Mouse (Mus musculus): ENCODE results near the gene Mpped2. TPM values are rescaled to one million over a fixed set of nuclear protein-coding genes. Genes with fewer than 3 reads are reported as not detected.
A peak's percentile ranks its signal among the peaks of the same experiment; 100 is the strongest.

Mpped2 gene
- polyA plus RNA-seq, 1 experiment from 2014 or later = 44.4 TPM

DNA sequence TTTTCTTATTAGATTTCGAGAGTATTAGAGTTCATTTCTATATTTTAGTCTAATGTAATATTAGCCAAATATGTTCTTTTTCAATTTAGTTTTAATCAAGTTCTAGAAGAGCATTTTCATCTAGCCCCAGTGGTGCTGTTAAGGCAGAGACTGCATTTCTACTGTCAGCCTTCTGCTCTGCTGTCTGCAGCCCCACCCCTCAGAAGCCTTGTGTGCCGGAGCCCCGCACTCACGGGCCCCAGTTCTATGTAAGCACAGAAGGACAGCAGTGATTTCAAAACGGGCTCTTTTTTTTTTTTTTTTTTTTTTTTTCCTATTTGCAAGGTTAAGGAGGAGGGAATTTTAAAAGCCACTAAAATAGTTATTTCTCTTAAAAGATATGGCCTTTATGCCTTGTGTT lies 79.6 kb downstream of the Mpped2 start:
- H3K27ac ChIP-seq (ENCODE audit: low read depth, low read length) = no peak overlapping the region
- no peak overlapping the region for H3K9ac ChIP-seq (ENCODE audit: low read depth, low read length)
- H3K27me3 ChIP-seq (ENCODE audit: control insufficient read depth, insufficient read depth, low read length) = no peaks in the 10 kb centered on the region
- ATAC-seq (ENCODE audit: low FRiP score) (no peak), DNase-seq (ENCODE audit: low spot score) (no peak)
- no peaks in the 10 kb centered on the region for H3K36me3 ChIP-seq (ENCODE audit: control insufficient read depth, insufficient read depth, low read length)
- 65% methylated on average over 5 of the region's 5 CpGs for WGBS
- no peaks in the 10 kb centered on the region for H3K9me3 ChIP-seq (ENCODE audit: control insufficient read depth, low read length)
- H3K4me2 ChIP-seq (replicated peaks; ENCODE audit: low read depth, low read length) = no peak overlapping the region
- 0 out of 2 replicates have a peak, but pooled peaks cover 3% of the 10 kb centered on the region for H3K4me1 ChIP-seq (replicated peaks; ENCODE audit: control insufficient read depth, insufficient read depth, low read length)
- no peak overlapping the region for H3K4me3 ChIP-seq (ENCODE audit: low read depth, low read length)

DNA sequence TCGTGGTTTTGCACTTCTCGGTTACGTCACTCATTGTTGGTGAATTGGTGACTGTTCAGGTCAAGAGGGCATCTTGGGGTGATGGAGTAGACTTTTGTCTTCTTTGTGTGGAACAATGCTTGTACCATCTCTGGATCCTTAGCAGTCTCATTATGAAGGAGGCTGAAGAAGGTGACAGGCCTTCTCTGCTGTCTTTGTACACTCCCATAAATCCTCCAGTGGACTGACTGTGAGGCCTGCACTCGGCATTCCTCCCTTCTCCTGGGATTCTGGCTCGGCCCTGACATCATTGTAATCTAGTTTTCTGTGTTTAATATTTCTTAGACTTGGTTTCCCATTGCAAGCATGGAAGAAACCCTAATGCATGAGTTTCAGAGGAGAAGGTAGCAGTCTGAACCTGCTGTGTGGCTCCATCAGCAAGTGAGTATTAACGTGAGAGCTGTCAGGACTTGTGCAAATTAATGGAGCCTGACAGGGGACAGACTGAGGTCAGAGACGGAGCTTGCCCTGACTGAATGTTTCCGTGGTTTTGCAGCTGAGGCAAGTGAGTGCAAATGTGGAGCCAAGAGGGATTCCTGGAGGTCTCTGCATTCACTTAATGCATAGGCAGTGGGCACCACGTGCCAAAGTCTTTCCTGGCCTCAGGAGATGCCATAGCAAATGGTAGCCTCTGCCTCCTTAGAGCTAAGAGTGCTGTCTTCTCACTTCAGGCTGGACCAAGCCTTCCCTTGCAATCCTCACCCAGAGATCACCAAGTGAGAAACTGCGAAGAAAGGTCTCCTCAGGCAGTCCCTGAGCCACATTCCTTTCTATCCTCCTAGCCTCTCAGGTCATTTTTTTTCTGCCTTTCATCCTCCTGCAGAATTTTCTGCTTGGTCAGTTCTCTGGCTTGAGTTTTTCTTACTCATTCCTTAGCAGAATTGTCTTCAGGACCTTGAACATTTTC lies 81.5 kb downstream of the Mpped2 start:
- DNase-seq (ENCODE audit: low spot score) = no peak
- WGBS = 31% methylated on average over 10 of the region's 10 CpGs

DNA sequence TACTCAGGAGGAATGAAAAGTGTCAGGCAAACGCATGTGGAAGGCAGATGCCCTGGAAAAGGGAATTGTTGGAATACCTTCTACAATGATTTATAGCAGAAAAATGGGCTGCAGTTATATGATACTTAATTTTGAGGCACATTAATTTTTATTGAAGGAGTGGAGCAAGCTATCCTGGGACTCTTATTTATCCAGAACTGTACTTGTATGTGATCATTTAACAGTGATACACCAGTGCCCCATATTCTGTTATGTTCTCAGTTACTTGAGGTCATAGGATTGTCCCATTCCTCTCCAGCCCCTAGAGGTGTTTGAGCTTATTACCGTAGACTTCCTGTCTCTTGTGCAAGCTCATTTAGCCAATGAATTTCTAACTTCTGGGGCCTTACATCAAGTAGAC lies 82.9 kb downstream of the Mpped2 start:
- 84% methylated on average over 2 of the region's 2 CpGs for WGBS
- H3K36me3 ChIP-seq (ENCODE audit: control insufficient read depth, insufficient read depth, low read length) = no peaks in the 10 kb centered on the region
- no peak overlapping the region for H3K4me3 ChIP-seq (ENCODE audit: low read depth, low read length)
- H3K27me3 ChIP-seq (ENCODE audit: control insufficient read depth, insufficient read depth, low read length) = no peaks in the 10 kb centered on the region
- no peak for ATAC-seq (ENCODE audit: low FRiP score)
- DNase-seq (ENCODE audit: low spot score) = no peak
- H3K4me2 ChIP-seq (replicated peaks; ENCODE audit: low read depth, low read length) = no peak overlapping the region
- H3K9me3 ChIP-seq (ENCODE audit: control insufficient read depth, low read length) = no peaks in the 10 kb centered on the region
- no peak overlapping the region for H3K9ac ChIP-seq (ENCODE audit: low read depth, low read length)
- H3K4me1 ChIP-seq (replicated peaks; ENCODE audit: control insufficient read depth, insufficient read depth, low read length) = 0 out of 2 replicates have a peak, but pooled peaks cover 3% of the 10 kb centered on the region
- no peak overlapping the region for H3K27ac ChIP-seq (ENCODE audit: low read depth, low read length)

More for the DNA sequence above, 81.5 kb downstream of the Mpped2 start:
- Histone ChIP-seq H3K4me1 (replicated peaks; ENCODE audit: control insufficient read depth, insufficient read depth, low read length) (0 out of 2 replicates have a peak, but pooled peaks cover 3% of the 10 kb centered on the region), H3K27me3 (ENCODE audit: control insufficient read depth, insufficient read depth, low read length) (no peaks in the 10 kb centered on the region), H3K27ac (ENCODE audit: low read depth, low read length) (no peak overlapping the region), H3K36me3 (ENCODE audit: control insufficient read depth, insufficient read depth, low read length) (no peaks in the 10 kb centered on the region), H3K9me3 (ENCODE audit: control insufficient read depth, low read length) (no peaks in the 10 kb centered on the region), H3K4me3 (ENCODE audit: low read depth, low read length) (no peak overlapping the region), H3K4me2 (replicated peaks; ENCODE audit: low read depth, low read length) (no peak overlapping the region), H3K9ac (ENCODE audit: low read depth, low read length) (no peak overlapping the region)
- 0 out of 2 replicates have a peak, but pooled peaks have one; percentile 30 for ATAC-seq (ENCODE audit: low FRiP score)

DNA sequence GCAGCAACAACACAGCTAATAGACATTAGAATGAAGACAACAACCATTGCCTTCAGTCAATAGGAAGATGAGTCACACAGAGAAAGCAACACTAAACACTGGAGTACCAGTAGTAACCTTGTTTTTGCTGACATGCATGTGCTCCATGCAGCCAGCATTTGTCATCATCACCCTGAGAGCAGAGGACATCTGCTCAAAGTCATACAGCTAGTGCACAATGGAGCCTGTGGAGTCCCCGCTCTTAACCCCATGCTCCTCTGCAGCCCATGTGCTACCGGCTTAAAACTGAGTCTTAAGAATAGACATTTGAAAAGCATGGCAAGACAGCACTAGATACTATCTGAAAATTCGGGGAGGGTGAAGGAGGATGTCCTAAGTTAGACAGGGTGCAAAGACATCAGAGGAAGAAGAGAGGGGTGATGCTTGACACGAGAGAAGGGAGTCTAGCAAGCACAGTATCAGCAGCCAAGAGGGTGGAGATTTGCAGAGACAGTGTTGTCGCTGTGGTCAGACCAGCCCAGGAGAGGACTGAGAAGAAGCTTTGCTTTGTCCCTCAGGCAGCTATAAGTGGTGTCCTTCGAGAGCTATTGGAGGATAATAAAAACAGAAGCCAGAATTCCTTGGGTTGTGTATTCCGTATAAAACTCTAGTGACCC lies 85.9 kb downstream of the Mpped2 start:
- no peak overlapping the region for H3K4me2 ChIP-seq (replicated peaks; ENCODE audit: low read depth, low read length)
- ATAC-seq (ENCODE audit: low FRiP score) = no peak
- no peak overlapping the region for H3K9ac ChIP-seq (ENCODE audit: low read depth, low read length)
- H3K36me3 ChIP-seq (ENCODE audit: control insufficient read depth, insufficient read depth, low read length) = no peaks in the 10 kb centered on the region
- WGBS = 92% methylated on average over 7 of the region's 7 CpGs
- 0 out of 2 replicates have a peak, but pooled peaks cover 3% of the 10 kb centered on the region for H3K4me1 ChIP-seq (replicated peaks; ENCODE audit: control insufficient read depth, insufficient read depth, low read length)
- H3K4me3 ChIP-seq (ENCODE audit: low read depth, low read length) = no peak overlapping the region
- DNase-seq (ENCODE audit: low spot score) = no peak
- no peaks in the 10 kb centered on the region for H3K9me3 ChIP-seq (ENCODE audit: control insufficient read depth, low read length)
- H3K27ac ChIP-seq (ENCODE audit: low read depth, low read length) = no peak overlapping the region
- no peaks in the 10 kb centered on the region for H3K27me3 ChIP-seq (ENCODE audit: control insufficient read depth, insufficient read depth, low read length)

DNA sequence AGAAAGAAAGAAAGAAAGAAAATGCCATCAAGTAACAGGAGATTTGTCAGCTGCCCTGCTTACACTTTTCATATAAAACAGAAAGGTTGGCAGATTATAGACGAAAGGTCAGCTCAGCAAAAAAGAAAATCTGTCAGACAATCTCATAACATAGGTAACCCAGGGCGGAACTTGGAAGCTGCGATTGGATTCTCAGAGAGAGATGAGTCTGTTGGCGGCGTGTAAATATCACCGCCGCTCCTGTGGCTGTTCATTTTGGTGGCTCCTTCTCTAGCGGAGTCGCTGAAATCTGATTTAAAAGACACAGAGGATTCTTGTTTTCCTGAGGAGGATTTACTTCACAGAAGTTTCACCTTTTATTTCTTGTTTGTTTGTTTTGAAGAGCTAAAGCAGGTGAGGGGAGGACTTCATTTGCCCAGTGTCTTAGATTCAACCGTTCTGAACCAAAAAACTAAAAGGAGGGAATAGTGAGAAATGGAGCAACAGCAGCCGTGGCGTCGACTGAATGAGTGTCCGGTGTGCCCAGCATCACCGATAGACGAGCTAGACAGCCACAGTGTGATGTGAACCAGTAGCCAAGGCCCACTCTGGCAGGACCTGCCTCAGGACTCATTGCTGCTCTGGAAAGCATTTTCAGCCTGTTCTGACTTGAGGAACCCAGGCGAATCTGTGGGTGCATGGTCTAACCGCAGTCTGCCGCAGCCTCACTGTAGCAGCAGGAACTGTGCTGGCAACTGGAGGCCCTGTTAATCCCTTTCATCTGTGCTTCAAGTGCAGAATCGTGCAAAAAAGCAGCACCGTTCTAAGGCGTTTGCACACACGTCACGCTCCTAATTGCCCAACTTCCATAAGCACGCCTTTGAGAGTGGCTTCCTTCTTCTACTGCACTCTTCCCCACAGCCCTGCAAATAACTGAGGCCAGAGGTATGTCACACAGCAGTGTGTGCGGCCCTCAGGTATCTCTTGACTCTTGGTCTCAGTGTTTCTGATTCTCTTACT lies 88.4 kb downstream of the Mpped2 start:
- DNase-seq (ENCODE audit: low spot score) (no peak), ATAC-seq (ENCODE audit: low FRiP score) (no peak)
- H3K4me1 ChIP-seq (replicated peaks; ENCODE audit: control insufficient read depth, insufficient read depth, low read length) = no peaks in the 10 kb centered on the region
- H3K27me3 ChIP-seq (ENCODE audit: control insufficient read depth, insufficient read depth, low read length) = no peaks in the 10 kb centered on the region
- no peak overlapping the region for H3K4me3 ChIP-seq (ENCODE audit: low read depth, low read length)
- 84% methylated on average over 26 of the region's 26 CpGs for WGBS
- H3K9ac ChIP-seq (ENCODE audit: low read depth, low read length) = no peak overlapping the region
- H3K36me3 ChIP-seq (ENCODE audit: control insufficient read depth, insufficient read depth, low read length) = no peaks in the 10 kb centered on the region
- no peak overlapping the region for H3K27ac ChIP-seq (ENCODE audit: low read depth, low read length)
- no peaks in the 10 kb centered on the region for H3K9me3 ChIP-seq (ENCODE audit: control insufficient read depth, low read length)
- H3K4me2 ChIP-seq (replicated peaks; ENCODE audit: low read depth, low read length) = no peak overlapping the region

DNA sequence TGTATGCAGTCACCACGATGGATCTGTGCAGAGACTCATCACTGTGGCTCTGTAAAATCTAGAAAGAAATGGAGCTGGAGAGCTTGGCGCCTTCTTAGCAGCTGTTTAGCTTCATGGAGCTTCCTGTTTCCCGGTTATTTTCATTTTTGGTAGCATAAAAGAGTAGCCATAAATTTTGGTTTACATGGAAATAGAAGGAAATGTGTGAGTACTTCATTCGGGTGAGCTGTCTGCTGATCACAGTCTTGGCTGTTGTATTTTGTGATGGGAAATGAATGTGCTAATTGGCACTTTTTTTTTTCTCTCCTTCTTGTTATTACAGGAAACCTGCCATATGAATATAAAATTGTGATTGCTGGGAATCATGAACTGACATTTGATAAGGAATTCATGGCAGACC lies 90.2 kb downstream of the Mpped2 start:
- H3K4me3 ChIP-seq (ENCODE audit: low read depth, low read length) = no peak overlapping the region
- no peak for ATAC-seq (ENCODE audit: low FRiP score)
- no peak overlapping the region for H3K27ac ChIP-seq (ENCODE audit: low read depth, low read length)
- H3K4me1 ChIP-seq (replicated peaks; ENCODE audit: control insufficient read depth, insufficient read depth, low read length) = no peaks in the 10 kb centered on the region
- 89% methylated on average over 4 of the region's 4 CpGs for WGBS
- no peaks in the 10 kb centered on the region for H3K36me3 ChIP-seq (ENCODE audit: control insufficient read depth, insufficient read depth, low read length)
- no peak overlapping the region for H3K4me2 ChIP-seq (replicated peaks; ENCODE audit: low read depth, low read length)
- no peak for DNase-seq (ENCODE audit: low spot score)
- H3K27me3 ChIP-seq (ENCODE audit: control insufficient read depth, insufficient read depth, low read length) = no peaks in the 10 kb centered on the region
- H3K9ac ChIP-seq (ENCODE audit: low read depth, low read length) = no peak overlapping the region
- H3K9me3 ChIP-seq (ENCODE audit: control insufficient read depth, low read length) = no peaks in the 10 kb centered on the region

DNA sequence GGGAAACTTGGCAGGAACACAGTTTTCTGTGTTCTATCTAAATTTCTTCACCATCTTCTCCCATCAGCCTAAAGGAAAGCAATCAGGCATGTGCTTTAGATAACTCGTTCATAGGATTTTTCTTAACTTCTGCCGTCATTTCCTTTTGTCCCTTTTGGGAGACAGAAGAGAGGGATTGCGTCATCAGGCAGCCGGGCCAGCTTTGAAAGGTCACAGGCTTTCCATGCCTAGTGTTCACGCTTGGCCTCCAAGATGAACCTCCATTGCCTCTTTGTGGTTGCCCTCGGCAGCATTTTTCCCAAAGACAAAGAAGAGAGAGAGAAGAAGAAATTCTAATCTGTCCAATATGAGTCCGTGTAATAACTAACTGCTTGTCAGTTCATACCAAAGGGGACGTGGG lies 95.0 kb downstream of the Mpped2 start:
- WGBS = 30% methylated on average over 8 of the region's 8 CpGs
- H3K27ac ChIP-seq (ENCODE audit: low read depth, low read length) = no peak overlapping the region

DNA sequence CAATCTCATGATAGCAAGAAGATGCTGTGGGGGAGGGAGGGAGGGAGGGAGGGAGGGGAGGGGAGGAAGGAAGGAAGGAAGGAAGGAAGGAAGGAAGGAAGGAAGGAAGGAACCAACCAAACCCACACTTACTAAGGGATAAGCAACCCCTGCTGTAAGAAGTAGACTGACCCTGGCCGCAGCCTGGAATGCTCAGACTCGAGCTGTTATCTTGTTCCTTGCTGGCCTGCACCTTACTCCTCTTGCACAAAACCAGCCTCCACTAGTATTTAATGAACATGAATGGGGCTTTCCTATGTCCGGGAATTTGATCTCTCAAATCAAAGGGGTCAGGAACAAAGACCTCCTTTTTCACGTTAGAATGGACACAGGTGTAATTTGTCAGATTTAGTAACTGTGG lies 95.5 kb downstream of the Mpped2 start:
- DNase-seq (ENCODE audit: low spot score) (no peak), ATAC-seq (ENCODE audit: low FRiP score) (no peak)
- H3K27ac ChIP-seq (ENCODE audit: low read depth, low read length) = no peak overlapping the region
- no peak overlapping the region for H3K9ac ChIP-seq (ENCODE audit: low read depth, low read length)
- H3K4me1 ChIP-seq (replicated peaks; ENCODE audit: control insufficient read depth, insufficient read depth, low read length) = no peaks in the 10 kb centered on the region; the same call in 1 of the 2 replicates
- no peaks in the 10 kb centered on the region for H3K9me3 ChIP-seq (ENCODE audit: control insufficient read depth, low read length)
- H3K27me3 ChIP-seq (ENCODE audit: control insufficient read depth, insufficient read depth, low read length) = no peaks in the 10 kb centered on the region
- no peak overlapping the region for H3K4me3 ChIP-seq (ENCODE audit: low read depth, low read length)
- no peaks in the 10 kb centered on the region for H3K36me3 ChIP-seq (ENCODE audit: control insufficient read depth, insufficient read depth, low read length)
- WGBS = 68% methylated on average over 4 of the region's 4 CpGs
- H3K4me2 ChIP-seq (replicated peaks; ENCODE audit: low read depth, low read length) = no peak overlapping the region

More for the DNA sequence above, 95.0 kb downstream of the Mpped2 start:
- Histone ChIP-seq H3K9me3 (ENCODE audit: control insufficient read depth, low read length) (no peaks in the 10 kb centered on the region), H3K36me3 (ENCODE audit: control insufficient read depth, insufficient read depth, low read length) (no peaks in the 10 kb centered on the region), H3K9ac (ENCODE audit: low read depth, low read length) (no peak overlapping the region), H3K27me3 (ENCODE audit: control insufficient read depth, insufficient read depth, low read length) (no peaks in the 10 kb centered on the region), H3K4me2 (replicated peaks; ENCODE audit: low read depth, low read length) (no peak overlapping the region), H3K4me1 (replicated peaks; ENCODE audit: control insufficient read depth, insufficient read depth, low read length) (no peaks in the 10 kb centered on the region; the same call in 1 of the 2 replicates), H3K4me3 (ENCODE audit: low read depth, low read length) (no peak overlapping the region)
- ATAC-seq (ENCODE audit: low FRiP score) (no peak), DNase-seq (ENCODE audit: low spot score) (no peak)
